Mouse (Mus musculus) heart, adult 10 weeks (tissue): ENCODE results near the gene Slc30a9. TPM values are rescaled to one million over a fixed set of nuclear protein-coding genes. Genes with fewer than 3 reads are reported as not detected.

Source experiments
- polyA plus RNA-seq: library from polyadenylated mRNA; stranded (reverse); fragments of 350-450 nt; fragmentation: Illumina TruSeq; extraction: RNeasy Lipid Tissue Mini Kit (QIAGEN cat#74804); gene quantifications from one replicate; pipeline ENCODE4 v1.2.3, GENCODE M21; 2014; ENCODE audit warnings: low read depth, low replicate concordance

Slc30a9 gene
- 95.4 TPM for polyA plus RNA-seq

DNA sequence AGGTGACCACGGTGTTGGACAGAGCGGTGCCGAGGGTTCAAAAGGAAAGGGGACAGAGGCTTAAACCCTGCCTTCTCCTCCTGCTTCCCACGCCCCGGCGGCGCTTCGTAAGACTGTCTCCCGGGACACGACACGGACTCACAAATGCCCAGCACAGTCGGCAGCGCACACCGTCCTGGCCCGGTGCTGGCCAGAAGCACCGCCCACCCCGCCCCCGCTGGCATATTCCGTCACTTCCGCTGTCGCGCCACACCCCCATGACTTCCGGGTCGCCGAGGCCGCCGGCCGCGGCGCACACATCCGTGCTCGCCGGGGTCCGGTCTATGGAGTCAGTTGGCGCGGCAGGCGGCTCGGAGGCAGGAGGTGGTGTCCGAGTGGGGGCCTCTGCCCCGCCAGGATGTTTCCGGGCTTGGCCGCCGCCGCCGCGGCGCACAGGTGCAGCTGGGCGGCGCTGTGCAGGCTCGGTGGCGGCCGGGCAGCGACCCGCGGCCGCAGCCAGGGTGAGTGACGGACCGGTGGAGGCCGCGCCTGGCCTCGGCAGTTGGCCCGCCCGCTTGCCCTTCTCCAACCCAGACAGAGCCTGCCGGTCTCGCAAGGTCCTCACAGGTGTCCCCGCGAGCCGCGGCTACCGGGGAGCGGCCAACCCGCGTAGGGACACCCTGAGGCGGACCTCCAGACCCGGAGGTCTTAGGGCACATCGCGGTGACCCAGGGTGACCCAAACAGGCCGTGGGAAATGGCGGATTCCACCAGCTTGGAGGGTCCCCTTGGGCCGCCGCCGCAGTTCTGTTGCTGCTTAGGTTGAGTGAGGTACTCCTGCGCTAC, at the start of gene Slc30a9:
Gene Slc30a9, plus strand, starts transcription at position 258 of the 824 bp plus-strand sequence.

GRCm38 (mm10) chr5:67260531-67261371, 46.0 kb upstream of the Slc30a9 start, which contains the start of gene Tmem33:
Gene Tmem33, plus strand, starts transcription at chr5:67260565.

Other genes starting within 250 kb of the Slc30a9 start
- gene Phox2b, start 207.7 kb upstream of the Slc30a9 start, polyA plus RNA-seq, result not detected
- gene Tmem33, start 46.4 kb upstream of the Slc30a9 start, polyA plus RNA-seq, result 32.7 TPM
- gene Bend4, start 121.4 kb downstream of the Slc30a9 start, polyA plus RNA-seq, result 0.94 TPM